Mouse (Mus musculus) kidney, postnatal 36 days (tissue): Measurements from ENCODE around the gene Defb36.

Source experiments
- DNase-seq, 2 experiments: peaks; one replicate each; pipeline ENCODE4 v3.0.0; 2021 to 2022; ENCODE audit warnings: mixed read lengths in 2 of 2

Gene Defb36

GRCm38 (mm10) chr2:152622953-152623352, 18.8 kb downstream of the Defb36 start, which contains the start of gene Defb25:
Defb25 (minus strand) TSS chr2:152623053.
- no peak for DNase-seq

- DNase-seq: no peak
Observed at GRCm38 (mm10) chr2:152624566-152624965, 20.4 kb downstream of the Defb36 start.

GRCm38 (mm10) chr2:152625256-152625655, 21.1 kb downstream of the Defb36 start:
- no peak for DNase-seq

- DNase-seq: peak; percentile 35 to 57
Observed at GRCm38 (mm10) chr2:152626774-152627591, 22.9 kb downstream of the Defb36 start, which contains the start of gene Rem1. Rem1 (plus strand) TSS chr2:152626951.

- peak in 1 of 2 experiments; percentile 47 for DNase-seq
Observed at GRCm38 (mm10) chr2:152628066-152628465, 23.9 kb downstream of the Defb36 start.

- DNase-seq: no peak
Observed at GRCm38 (mm10) chr2:152629239-152629638, 25.1 kb downstream of the Defb36 start.

- no peak for DNase-seq
Observed at GRCm38 (mm10) chr2:152629904-152630303, 25.8 kb downstream of the Defb36 start.

GRCm38 (mm10) chr2:152633334-152633733, 29.2 kb downstream of the Defb36 start:
- no peak for DNase-seq

GRCm38 (mm10) chr2:152634311-152634710, 30.2 kb downstream of the Defb36 start:
- no peak for DNase-seq

GRCm38 (mm10) chr2:152636246-152637005, 32.3 kb downstream of the Defb36 start:
- peak; percentile 81 to 87 for DNase-seq

- DNase-seq: no peak
Observed at GRCm38 (mm10) chr2:152637006-152637322, 32.8 kb downstream of the Defb36 start.

- no peak for DNase-seq
Observed at GRCm38 (mm10) chr2:152637381-152637780, 33.3 kb downstream of the Defb36 start.

- DNase-seq: no peak
Observed at GRCm38 (mm10) chr2:152638865-152639264, 34.7 kb downstream of the Defb36 start.

GRCm38 (mm10) chr2:152639406-152640113, 35.4 kb downstream of the Defb36 start:
- peak; percentile 67 to 77 for DNase-seq

- DNase-seq: peak; percentile 69 to 75
Observed at GRCm38 (mm10) chr2:152652901-152653620, 48.9 kb downstream of the Defb36 start.

GRCm38 (mm10) chr2:152653874-152654715, 50.0 kb downstream of the Defb36 start:
- peak in 1 of 2 experiments; percentile 50 for DNase-seq

GRCm38 (mm10) chr2:152657398-152657797, 53.3 kb downstream of the Defb36 start:
- DNase-seq: peak in 1 of 2 experiments; percentile 73

- no peak for DNase-seq
Observed at GRCm38 (mm10) chr2:152661163-152661562, 57.0 kb downstream of the Defb36 start.
